Mouse (Mus musculus): ENCODE data around the gene Pknox2.

DNA sequence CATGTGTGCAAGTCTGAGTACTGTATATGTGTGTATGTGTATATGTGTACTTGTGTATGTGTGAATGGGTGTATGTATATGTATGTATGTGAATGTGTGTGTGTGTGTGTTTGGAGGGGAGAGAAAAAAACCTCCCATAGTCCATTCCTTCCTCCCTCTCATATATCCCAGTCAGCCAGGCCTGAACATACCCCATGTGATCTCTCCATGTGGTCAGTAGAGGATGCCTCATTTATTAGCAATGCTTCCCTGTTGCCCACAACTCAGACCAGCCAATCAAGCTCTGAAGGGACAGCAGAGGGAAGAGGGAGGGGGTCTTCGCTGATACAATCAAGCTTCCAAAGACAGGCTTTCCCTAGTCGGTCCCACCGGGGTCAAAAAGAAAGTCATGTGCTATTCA, 47.6 kb downstream of the Pknox2 start:
- TF ChIP-seq CTCF (IDR thresholded peaks at IDR 0.05; ENCODE audit: control insufficient read depth, insufficient read depth, insufficient replicate concordance, low read depth, low read length) (no peak), POLR2A (IDR thresholded peaks at IDR 0.05; ENCODE audit: control insufficient read depth, low read depth, low read length) (no peak)
